Mouse (Mus musculus) urinary bladder, postnatal 36 days (tissue): Measurements from ENCODE around the gene Gm11037.

Experiments used
- DNase-seq, 2 experiments: peaks; one replicate each; pipeline ENCODE4 v3.0.0; 2022; ENCODE audit warnings: low spot score in 2 of 2, mixed read lengths in 1 of 2

Gene Gm11037

GRCm38 (mm10) chr2:131179246-131179886 is 46.1 kb downstream of the Gm11037 start:
- peak in 1 of 2 experiments; percentile 59 for DNase-seq

GRCm38 (mm10) chr2:131179990-131180587 is 46.8 kb downstream of the Gm11037 start, which contains the start of gene Cenpb:
Gene Cenpb (minus strand): TSS chr2:131180067.
- peak; percentile 83 to 84 for DNase-seq
